Mouse (Mus musculus): ENCODE data around the gene Hk1. TPM values are rescaled to one million over a fixed set of nuclear protein-coding genes. Genes with fewer than 3 reads are reported as not detected.

The Hk1 gene
- polyA plus RNA-seq, 1 experiment from 2014 or later = 33.7 TPM

Other genes starting within 250 kb of the Hk1 start
- not detected in 2 replicates for gene Neurog3, start 246.8 kb downstream of the Hk1 start, polyA plus RNA-seq (2016; fragmentation: Nextera tagmentation; extraction: Ambion mirVana)
- 9.0 and 12.6 TPM in 2 replicates for gene Fam241b, start 236.0 kb downstream of the Hk1 start, polyA plus RNA-seq (2016; fragmentation: Nextera tagmentation; extraction: Ambion mirVana)
- 15.1 and 18.5 TPM in 2 replicates for gene Tspan15, start 148.7 kb downstream of the Hk1 start, polyA plus RNA-seq (2016; fragmentation: Nextera tagmentation; extraction: Ambion mirVana)
- gene Tacr2, start 127.5 kb downstream of the Hk1 start, polyA plus RNA-seq (2016; fragmentation: Nextera tagmentation; extraction: Ambion mirVana) = not detected in 2 replicates
- gene Hkdc1, start 42.6 kb upstream of the Hk1 start, polyA plus RNA-seq (2016; fragmentation: Nextera tagmentation; extraction: Ambion mirVana) = 0.20 and 1.1 TPM in 2 replicates
- 0.89 and 1.1 TPM in 2 replicates for gene 4930507D05Rik, start 69.6 kb upstream of the Hk1 start, polyA plus RNA-seq (2016; fragmentation: Nextera tagmentation; extraction: Ambion mirVana)
- 30.9 and 31.6 TPM in 2 replicates for gene Supv3l1, start 69.8 kb upstream of the Hk1 start, polyA plus RNA-seq (2016; fragmentation: Nextera tagmentation; extraction: Ambion mirVana)
- gene Vps26a, start 106.9 kb upstream of the Hk1 start, polyA plus RNA-seq (2016; fragmentation: Nextera tagmentation; extraction: Ambion mirVana) = 71.8 and 78.0 TPM in 2 replicates
- 2.4 and 2.5 TPM in 2 replicates for gene Srgn, start 147.5 kb upstream of the Hk1 start, polyA plus RNA-seq (2016; fragmentation: Nextera tagmentation; extraction: Ambion mirVana)
- 31.3 and 40.2 TPM in 2 replicates for gene Kif1bp, start 198.5 kb upstream of the Hk1 start, polyA plus RNA-seq (2016; fragmentation: Nextera tagmentation; extraction: Ambion mirVana)
- gene Ddx21, start 222.4 kb upstream of the Hk1 start, polyA plus RNA-seq (2016; fragmentation: Nextera tagmentation; extraction: Ambion mirVana) = 33.3 and 42.1 TPM in 2 replicates

Measured in limb, embryonic 10.5 days (tissue).